Mouse (Mus musculus): ENCODE measurements around the gene Cntnap2. TPM values are rescaled to one million over a fixed set of nuclear protein-coding genes. Genes with fewer than 3 reads are reported as not detected.

Gene Cntnap2
- polyA plus RNA-seq, 2 experiments from 2014 or later, result 0.07 TPM; not detected in 1

DNA sequence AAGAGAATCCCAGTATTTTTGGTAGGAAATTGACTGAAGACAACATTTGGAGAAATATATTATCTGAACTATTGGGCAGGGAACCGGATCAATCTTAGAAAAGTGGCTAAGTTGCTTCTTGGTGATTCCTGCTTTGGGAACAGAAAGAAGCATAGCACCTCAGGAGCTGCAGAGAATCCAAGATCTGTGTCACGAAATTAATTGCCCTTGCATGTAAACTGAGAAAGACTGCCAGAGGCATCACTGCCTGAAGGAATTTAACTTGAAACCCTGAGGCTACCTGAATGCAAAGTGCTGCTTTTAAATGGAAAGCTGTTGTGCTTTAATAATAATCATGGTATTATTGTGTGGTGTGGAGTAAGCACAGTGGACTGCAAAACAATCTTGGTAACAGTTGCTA is 286.2 kb downstream of the Cntnap2 start:
- ATAC-seq, result no peak

- no peak for ATAC-seq
These were observed 286.8 kb downstream of the Cntnap2 start for GRCm38 (mm10) chr6:45345953-45346352.

- ATAC-seq, result no peak
These were observed 307.3 kb downstream of the Cntnap2 start for GRCm38 (mm10) chr6:45366442-45366841.

DNA sequence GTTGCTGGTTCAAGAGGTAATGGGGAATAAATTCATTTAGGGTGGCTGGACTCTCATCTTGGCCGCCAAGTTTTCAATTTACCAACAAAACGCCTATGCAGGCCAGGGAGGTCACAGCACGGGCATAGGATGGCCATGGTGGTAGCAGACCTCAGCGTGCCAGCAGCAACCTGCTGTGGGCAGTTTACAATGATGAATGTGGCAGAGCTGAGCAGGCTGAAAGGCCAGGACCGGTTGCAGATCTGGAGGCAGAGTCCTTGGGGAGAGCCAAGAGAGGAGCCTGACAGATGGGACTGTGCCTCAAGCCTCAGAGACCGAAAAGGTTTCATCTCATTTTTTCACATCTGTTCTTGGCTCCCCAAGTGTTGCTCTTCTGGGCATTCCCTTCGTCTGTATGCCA is 322.0 kb downstream of the Cntnap2 start:
- ATAC-seq, result no peak

- ATAC-seq, result no peak
These were observed 329.9 kb downstream of the Cntnap2 start for GRCm38 (mm10) chr6:45389034-45389433.

DNA sequence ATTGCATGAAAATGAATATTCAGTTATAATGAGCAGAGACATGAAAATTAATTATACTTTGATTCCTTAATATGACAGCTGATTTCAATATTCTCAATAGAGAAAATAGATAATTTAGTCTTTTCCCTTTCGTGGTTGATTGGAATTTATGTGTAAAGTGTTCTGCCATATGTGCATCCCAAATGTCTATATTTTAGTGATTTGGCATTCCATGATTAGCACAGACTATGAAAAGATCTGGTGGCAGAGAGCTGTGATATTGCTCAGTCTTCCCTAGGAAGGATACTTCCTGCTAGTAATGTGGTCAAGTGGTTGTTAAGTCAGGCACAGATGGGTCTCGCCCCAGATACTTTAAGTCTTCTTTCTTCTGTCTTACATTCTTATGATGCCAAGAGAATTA is 354.5 kb downstream of the Cntnap2 start:
- no peak for ATAC-seq

GRCm38 (mm10) chr6:45455424-45455823 is 396.3 kb downstream of the Cntnap2 start:
- no peak for ATAC-seq

DNA sequence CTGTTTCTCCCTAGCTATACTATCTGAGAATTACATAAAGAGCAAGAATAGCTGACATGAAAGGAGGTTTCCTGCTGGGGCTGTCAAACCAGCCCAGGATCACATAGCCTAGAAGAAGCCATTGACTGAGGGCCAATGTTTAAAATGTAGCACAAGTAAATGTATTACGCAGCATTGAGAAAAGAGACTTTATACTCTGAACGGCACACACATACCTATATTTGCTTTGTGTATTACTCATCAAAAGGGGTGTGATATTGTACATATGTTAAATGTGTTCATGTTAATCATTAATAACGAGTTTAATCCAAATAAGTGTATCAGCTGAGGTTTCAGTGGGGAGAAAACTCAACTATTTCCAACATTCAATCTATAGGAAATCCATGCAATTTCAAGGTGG is 459.1 kb downstream of the Cntnap2 start:
- ATAC-seq, result no peak

DNA sequence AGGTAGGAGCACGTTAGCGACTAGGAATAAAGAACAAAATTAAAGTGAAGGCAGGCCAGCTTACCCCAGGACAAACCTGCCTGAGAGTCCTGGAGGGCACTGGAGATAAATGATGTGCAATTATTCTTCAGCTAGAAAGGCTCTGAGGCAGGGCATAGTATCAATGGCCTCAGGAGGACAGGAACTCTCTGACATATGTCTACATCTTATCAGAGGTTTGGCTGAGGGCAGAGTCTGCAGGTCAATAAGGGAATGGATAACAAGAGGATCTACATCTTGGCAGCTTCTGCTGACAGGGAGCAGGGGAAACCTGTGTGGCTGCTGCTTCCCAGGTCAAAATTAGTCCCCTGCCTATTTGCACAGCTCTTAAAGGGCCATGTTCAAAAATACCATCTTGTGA is 477.8 kb downstream of the Cntnap2 start:
- ATAC-seq, result no peak

DNA sequence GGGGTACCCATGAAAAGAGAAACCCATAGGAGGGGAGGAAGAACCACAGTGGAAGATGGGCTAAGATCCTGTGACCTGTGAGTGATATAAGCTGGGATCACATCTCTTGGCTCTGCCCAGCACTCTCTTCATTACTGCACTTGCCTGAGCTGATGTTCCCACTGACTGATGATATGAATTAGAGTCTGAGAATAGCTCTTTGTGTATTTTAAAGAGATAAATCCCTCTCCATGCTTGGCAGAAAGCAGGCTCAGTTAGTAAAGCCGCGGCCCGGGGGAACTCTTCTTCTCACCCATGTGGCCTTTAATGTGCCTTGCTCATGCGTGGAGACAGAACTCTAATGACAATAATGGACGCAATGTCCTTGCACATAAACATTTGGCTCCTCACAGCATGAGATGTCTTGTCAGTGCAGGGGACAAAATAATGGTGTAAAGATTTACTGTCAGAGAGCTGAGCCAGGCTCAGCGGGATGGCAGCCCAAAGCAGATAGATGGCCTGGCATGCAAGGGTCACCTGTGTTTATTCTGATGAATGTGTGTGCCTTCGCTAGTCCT is 485.2 kb downstream of the Cntnap2 start:
- no peak for ATAC-seq

GRCm38 (mm10) chr6:45559724-45560123 is 500.6 kb downstream of the Cntnap2 start:
- no peak for ATAC-seq

- no peak for ATAC-seq
These were observed 525.4 kb downstream of the Cntnap2 start for GRCm38 (mm10) chr6:45584467-45585094.

DNA sequence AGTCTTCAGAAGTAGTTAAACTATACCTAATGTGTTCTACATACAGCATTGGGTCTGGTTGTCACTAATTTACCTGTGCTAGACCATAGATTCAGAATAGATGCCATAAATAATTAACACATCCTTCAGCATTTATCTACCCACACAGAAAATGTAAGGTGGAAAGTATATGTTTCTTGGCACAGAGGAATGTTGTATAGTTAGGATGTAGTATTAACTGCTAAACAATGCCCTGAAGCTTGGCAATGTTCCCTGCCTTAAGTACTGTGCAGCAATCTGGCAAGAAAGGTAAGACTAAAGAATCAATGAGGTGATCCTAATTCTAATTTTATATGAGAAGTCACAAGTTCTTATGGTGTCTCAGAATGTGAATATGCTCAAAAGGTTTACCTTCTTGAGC is 529.9 kb downstream of the Cntnap2 start:
- no peak for ATAC-seq

DNA sequence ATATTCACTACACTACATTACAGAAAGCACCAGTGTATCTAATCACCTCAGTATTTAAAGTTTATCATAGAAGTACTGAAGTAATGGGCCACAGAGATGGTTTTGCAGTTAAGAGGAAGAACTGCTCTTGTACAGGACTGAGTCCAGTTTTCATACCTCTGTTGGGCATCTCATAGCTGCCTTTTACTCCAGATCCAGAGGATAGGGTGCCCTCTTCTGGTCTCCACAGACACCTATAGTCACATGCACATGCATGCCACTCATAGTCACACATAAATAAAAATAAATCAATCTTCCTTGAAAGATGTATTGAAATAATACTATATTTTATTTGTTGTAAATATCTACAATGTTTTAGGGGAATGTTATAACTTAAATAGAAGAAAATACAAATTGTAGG is 587.9 kb downstream of the Cntnap2 start:
- ATAC-seq, result no peak

DNA sequence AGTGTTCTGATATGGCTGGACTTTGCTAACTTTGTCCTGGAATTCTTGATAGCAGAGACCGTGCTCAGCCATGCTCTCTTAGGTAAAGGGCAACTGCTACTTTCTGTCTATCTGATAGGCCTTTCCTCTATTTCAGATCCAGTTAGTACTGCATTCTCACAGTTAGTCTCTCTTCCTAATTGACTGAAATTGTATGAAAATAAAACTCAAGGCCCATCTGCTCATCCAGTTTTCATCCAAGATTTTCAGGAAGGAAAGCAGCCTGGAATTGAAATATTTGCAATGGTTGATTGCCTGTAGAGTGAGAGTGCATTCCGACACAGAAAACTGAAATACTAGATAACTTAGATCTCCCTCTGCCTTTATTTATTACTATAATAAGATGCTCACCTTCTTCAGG is 589.3 kb downstream of the Cntnap2 start:
- no peak for ATAC-seq

- ATAC-seq, result no peak
These were observed 641.1 kb downstream of the Cntnap2 start for GRCm38 (mm10) chr6:45700287-45700686.

DNA sequence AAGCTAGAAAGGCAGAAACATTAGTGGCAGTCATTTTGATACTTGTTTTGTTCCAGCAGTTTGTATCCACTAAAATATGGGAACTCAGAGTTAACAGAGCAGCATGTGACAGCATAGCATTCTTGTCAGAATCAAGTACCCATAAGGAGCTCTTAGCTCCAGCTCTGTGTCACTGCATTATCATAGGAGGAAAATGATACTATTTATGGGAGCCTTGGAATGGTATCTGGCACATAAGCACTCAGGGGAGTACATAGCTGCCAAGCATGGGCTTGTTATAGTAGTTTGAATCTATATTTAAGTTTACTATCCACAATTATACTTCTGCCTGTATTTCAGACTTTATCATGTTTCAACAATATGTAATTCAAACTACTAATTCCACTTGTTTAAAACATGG is 732.5 kb downstream of the Cntnap2 start:
- no peak for ATAC-seq

- no peak for ATAC-seq
These were observed 782.6 kb downstream of the Cntnap2 start for GRCm38 (mm10) chr6:45841626-45842341.

- ATAC-seq, result no peak
These were observed 784.6 kb downstream of the Cntnap2 start for GRCm38 (mm10) chr6:45843736-45844135.

GRCm38 (mm10) chr6:45871409-45871992 is 812.3 kb downstream of the Cntnap2 start:
- no peak for ATAC-seq

GRCm38 (mm10) chr6:45885486-45885885 is 826.3 kb downstream of the Cntnap2 start:
- no peak for ATAC-seq

DNA sequence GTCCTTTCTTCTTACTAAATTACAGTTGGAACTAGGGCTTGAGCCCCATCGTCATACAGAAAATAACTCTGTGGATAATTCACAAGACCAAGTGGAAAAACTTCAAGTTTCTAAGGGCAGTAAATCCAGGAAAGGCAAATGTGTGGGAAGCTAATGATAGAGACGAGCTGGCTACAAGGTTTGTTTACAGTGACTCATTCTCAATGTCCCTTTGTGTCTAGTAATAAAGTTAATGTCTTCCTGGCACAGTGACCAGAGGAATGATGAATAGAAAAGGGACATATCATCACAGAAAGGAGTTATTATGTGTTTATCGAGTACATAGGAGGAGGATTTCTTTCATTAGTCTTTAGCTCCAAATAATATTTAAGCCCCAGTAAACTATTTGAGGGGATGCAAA is 828.7 kb downstream of the Cntnap2 start:
- no peak for ATAC-seq

DNA sequence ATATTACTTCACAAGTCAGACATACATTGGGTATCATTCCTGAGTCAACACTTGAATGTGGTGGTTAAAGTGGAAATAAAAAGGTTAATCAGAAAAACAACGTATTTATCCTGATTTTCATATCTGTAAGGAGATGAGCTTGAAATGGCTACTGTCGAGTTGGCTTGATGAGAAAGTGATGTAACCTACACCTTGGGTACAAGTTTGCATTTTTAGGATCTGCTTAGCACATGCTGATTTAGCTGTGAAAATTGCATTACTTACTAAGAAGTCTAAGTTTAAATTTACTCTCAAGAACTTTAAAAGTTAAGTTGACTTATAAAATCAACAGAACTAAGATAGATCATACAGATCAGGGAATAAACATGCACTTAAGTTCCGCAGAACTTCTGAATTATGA is 879.1 kb downstream of the Cntnap2 start:
- no peak for ATAC-seq

DNA sequence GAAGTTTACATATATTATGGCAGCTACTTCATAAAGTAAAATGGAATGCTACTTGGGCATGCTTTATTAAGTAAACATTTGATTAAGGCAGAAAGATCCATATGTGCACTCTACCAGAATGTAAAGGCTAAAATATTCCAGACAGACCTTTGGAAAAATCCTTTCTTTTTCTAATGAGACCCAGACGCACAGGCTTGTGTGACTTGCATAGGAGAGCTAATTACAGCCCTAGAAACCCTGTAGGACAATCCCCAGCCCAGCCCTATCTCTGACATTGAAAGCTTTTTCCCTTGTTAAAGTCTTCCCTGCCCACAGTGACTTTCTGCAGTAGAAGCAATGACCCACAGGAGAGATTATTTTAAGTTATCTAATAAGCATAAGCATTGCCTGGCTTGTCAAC is 879.6 kb downstream of the Cntnap2 start:
- no peak for ATAC-seq
